ENCODE assay signal across 9 mouse cellular contexts in the genomic region with DNA sequence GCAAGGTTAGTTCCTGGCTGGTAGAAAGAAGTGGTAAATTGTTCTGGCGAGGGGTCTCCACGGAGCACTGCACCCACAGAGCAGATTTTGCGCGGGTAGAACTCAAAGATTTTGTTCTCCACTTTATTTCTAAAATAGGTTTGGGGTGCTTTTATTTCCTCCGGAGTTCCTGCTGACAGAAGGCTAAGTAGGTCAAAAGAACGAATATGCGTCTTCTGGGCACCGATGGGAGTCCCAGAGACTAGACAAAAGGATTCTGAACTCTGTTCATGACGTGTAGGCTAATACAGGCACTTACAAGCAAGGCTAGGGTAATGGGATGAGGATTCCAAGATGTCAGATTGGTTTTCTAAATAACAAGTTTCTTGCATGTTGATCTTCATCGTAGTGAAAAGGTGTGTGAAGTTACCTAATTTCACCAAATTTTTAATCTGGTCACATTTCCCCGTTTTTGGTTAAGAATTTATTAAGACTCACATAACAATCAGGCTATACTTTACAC. TPM values are rescaled to one million over a fixed set of nuclear protein-coding genes. Genes with fewer than 3 reads are reported as not detected.
A peak's percentile ranks its signal among the peaks of the same experiment; 100 is the strongest.
DNase-seq lines count a peak whose midpoint lies in the region; ATAC-seq and TF ChIP-seq lines count a peak whose summit lies in the region.
"Had no signal": no experiment of that assay in that cellular context is flagged by ENCODE, and none has a peak within 500 bp of the region (broad histone marks: within the 10 kb centered on the region; RNA-seq: fewer than 3 reads in every experiment).

No protein-coding gene starts in this region.

- DNase-seq in gastrocnemius, adult 2 months: no peak
- no peak for DNase-seq in gastrocnemius, postnatal 14 days
- peak; percentile 53 for DNase-seq in 416B (ENCODE audit: low read depth)
- no peak for DNase-seq in forebrain, embryonic 10.5 days (ENCODE audit: extremely low spot score, low spot score)
- DNase-seq in liver, embryonic 13.5 days: no peak
- DNase-seq in adrenal gland, adult (ENCODE audit: inconsistent age in 2 of 2, low spot score in 1 of 2): no peak
- no peak for DNase-seq in T-cell, adult 2 months (ENCODE audit: low spot score)
- DNase-seq: lung, postnatal 36 days had no signal

- H3K9me3 ChIP-seq in forebrain, embryonic 10.5 days: no peaks in the 10 kb centered on the region
- no peaks in the 10 kb centered on the region for H3K9me3 ChIP-seq in liver, embryonic 13.5 days (replicated peaks)

- H3K4me1 ChIP-seq in forebrain, embryonic 10.5 days: peaks cover 39% of the 10 kb centered on the region
- H3K4me1 ChIP-seq in liver, embryonic 13.5 days (replicated peaks): peaks cover 38% of the 10 kb centered on the region

- peak overlapping the region; percentile 96 for H3K4me3 ChIP-seq in gastrocnemius, adult 2 months
- peak overlapping the region; percentile 90 for H3K4me3 ChIP-seq in forebrain, embryonic 10.5 days
- peak overlapping the region; percentile 86 for H3K4me3 ChIP-seq in liver, embryonic 13.5 days (replicated peaks)

- TF ChIP-seq CTCF in gastrocnemius, adult 2 months (IDR thresholded peaks at IDR 0.05): no peak

- intact Hi-C loops in gastrocnemius, adult 2 months (cut with DNase I): loop anchor here (2.0 kb wide), 1 partner anchor 18 kb away; no protein-coding TSS in a partner anchor
- intact Hi-C loops in gastrocnemius, postnatal 14 days (cut with DNase I; ENCODE audit: low total_unique reads): no loop called here

- no peaks in the 10 kb centered on the region for H3K27me3 ChIP-seq in forebrain, embryonic 10.5 days (ENCODE audit: poor library complexity, severe bottlenecking)
- no peaks in the 10 kb centered on the region for H3K27me3 ChIP-seq in liver, embryonic 13.5 days

- no peak for ATAC-seq in liver, embryonic 13.5 days (ENCODE audit: low read depth)
- no peak for ATAC-seq in inflammation-experienced regulatory T-cells, adult 6 months

- peak overlapping the region; percentile 87 for H3K4me2 ChIP-seq in liver, embryonic 13.5 days

- peaks cover 64% of the 10 kb centered on the region for H3K36me3 ChIP-seq in forebrain, embryonic 10.5 days (replicated peaks)
- H3K36me3 ChIP-seq in liver, embryonic 13.5 days: peaks cover 47% of the 10 kb centered on the region

- WGBS in forebrain, embryonic 10.5 days: 7% methylated on average over 11 of the region's 11 CpGs
- 5% methylated on average over 11 of the region's 11 CpGs for WGBS in liver, embryonic 13.5 days (ENCODE audit: insufficient replicate concordance)

- peak overlapping the region; percentile 91 for H3K27ac ChIP-seq in gastrocnemius, adult 2 months
- peak overlapping the region; percentile 98 for H3K27ac ChIP-seq in forebrain, embryonic 10.5 days
- H3K27ac ChIP-seq in liver, embryonic 13.5 days: peak overlapping the region; percentile 82

- peak overlapping the region; percentile 94 for H3K9ac ChIP-seq in liver, embryonic 13.5 days

RNA-seq across cellular contexts. Expression of a gene that starts 0.8 kb away (rescaled TPM):
- total RNA-seq in gastrocnemius, adult 2 months (2021): 10 to 100 TPM in 1 of 2 experiments, 1 to 10 TPM in 1; 9.9 to 14.0 TPM
- total RNA-seq in gastrocnemius, postnatal 14 days (2021): 10 to 100 TPM; 14.3 to 20.1 TPM
- polyA plus RNA-seq in forebrain, embryonic 10.5 days (2016; fragmentation: Nextera tagmentation; extraction: Ambion mirVana): 233 and 236 TPM in 2 replicates
- 113 and 135 TPM in 2 replicates for polyA plus RNA-seq in liver, embryonic 13.5 days (2015; fragmentation: Nextera tagmentation; extraction: Ambion mirVana)
- polyA plus RNA-seq in inflammation-experienced regulatory T-cells, adult 6 months (2017; shearing (Covaris generic)): 10 to 100 TPM; 39.3 to 75.1 (median 40.0) TPM

RNA-seq across cellular contexts. Expression of a gene that starts 1.1 kb away (rescaled TPM):
- under 1 TPM in 1 of 2 experiments, not detected in 1; 0.08 TPM for total RNA-seq in gastrocnemius, adult 2 months (2021)
- total RNA-seq in gastrocnemius, postnatal 14 days (2021): 1 to 10 TPM; 1.8 to 1.9 TPM
- polyA plus RNA-seq in forebrain, embryonic 10.5 days (2016; fragmentation: Nextera tagmentation; extraction: Ambion mirVana): 70.0 and 72.0 TPM in 2 replicates
- 65.0 and 82.1 TPM in 2 replicates for polyA plus RNA-seq in liver, embryonic 13.5 days (2015; fragmentation: Nextera tagmentation; extraction: Ambion mirVana)
- polyA plus RNA-seq in inflammation-experienced regulatory T-cells, adult 6 months (2017; shearing (Covaris generic)): 10 to 100 TPM in 1 of 3 experiments, 1 to 10 TPM in 2; 2.8 to 46.9 (median 4.5) TPM

RNA-seq across cellular contexts. Expression of a gene that starts 20.8 kb away (rescaled TPM):
- total RNA-seq in gastrocnemius, adult 2 months (2021): 100 to 1,000 TPM; 643 to 672 TPM
- total RNA-seq in gastrocnemius, postnatal 14 days (2021): 100 to 1,000 TPM; 579 to 591 TPM
- polyA plus RNA-seq in forebrain, embryonic 10.5 days (2016; fragmentation: Nextera tagmentation; extraction: Ambion mirVana): 32.5 and 35.6 TPM in 2 replicates
- 21.9 and 30.8 TPM in 2 replicates for polyA plus RNA-seq in liver, embryonic 13.5 days (2015; fragmentation: Nextera tagmentation; extraction: Ambion mirVana)
- polyA plus RNA-seq in inflammation-experienced regulatory T-cells, adult 6 months (2017; shearing (Covaris generic)): 100 to 1,000 TPM in 1 of 3 experiments, 10 to 100 TPM in 2; 54.7 to 149 (median 61.1) TPM

RNA-seq across cellular contexts. Expression of a gene that starts 39.3 kb away (rescaled TPM):
- 10 to 100 TPM; 57.9 to 61.8 TPM for total RNA-seq in gastrocnemius, adult 2 months (2021)
- total RNA-seq in gastrocnemius, postnatal 14 days (2021): 10 to 100 TPM; 50.2 to 53.9 TPM
- polyA plus RNA-seq in forebrain, embryonic 10.5 days (2016; fragmentation: Nextera tagmentation; extraction: Ambion mirVana): 96.1 and 96.6 TPM in 2 replicates
- 61.3 and 72.7 TPM in 2 replicates for polyA plus RNA-seq in liver, embryonic 13.5 days (2015; fragmentation: Nextera tagmentation; extraction: Ambion mirVana)
- polyA plus RNA-seq in inflammation-experienced regulatory T-cells, adult 6 months (2017; shearing (Covaris generic)): 100 to 1,000 TPM; 222 to 245 (median 230) TPM
